Mouse (Mus musculus): ENCODE measurements around the gene Jagn1. TPM values are rescaled to one million over a fixed set of nuclear protein-coding genes. Genes with fewer than 3 reads are reported as not detected.

The Jagn1 gene
- polyA plus RNA-seq, 2 experiments, result 61.0 to 82.8 TPM

- no peak overlapping the region for H3K4me2 ChIP-seq (replicated peaks; ENCODE audit: low read depth, low read length, severe bottlenecking)
- WGBS, result 91% methylated on average over 4 of the region's 4 CpGs
- no peak overlapping the region for H3K9ac ChIP-seq (ENCODE audit: low read depth, low read length, severe bottlenecking)
- ATAC-seq (ENCODE audit: low FRiP score, low read depth) (no peak), DNase-seq (ENCODE audit: low spot score) (no peak)
- no peaks in the 10 kb centered on the region for H3K4me1 ChIP-seq (ENCODE audit: control insufficient read depth, insufficient read depth, low read length)
- no peak overlapping the region for H3K27ac ChIP-seq (replicated peaks; ENCODE audit: low read depth, low read length)
- H3K4me3 ChIP-seq (replicated peaks; ENCODE audit: low read length), result no peak overlapping the region
- no peak for TF ChIP-seq POLR2A (IDR thresholded peaks at IDR 0.05; ENCODE audit: borderline replicate concordance, extremely low read depth, insufficient read depth, insufficient read length)
- no peaks in the 10 kb centered on the region for H3K27me3 ChIP-seq (ENCODE audit: control insufficient read depth, insufficient read depth, low read length)
- H3K36me3 ChIP-seq (ENCODE audit: control insufficient read depth, insufficient read depth, low read length), result no peaks in the 10 kb centered on the region
- H3K9me3 ChIP-seq (ENCODE audit: control insufficient read depth, low read length), result no peaks in the 10 kb centered on the region
Measured at GRCm38 (mm10) chr6:113426696-113427095, 15.7 kb upstream of the Jagn1 start.

- TF ChIP-seq POLR2A (IDR thresholded peaks at IDR 0.05; ENCODE audit: borderline replicate concordance, extremely low read depth, insufficient read depth, insufficient read length), result no peak
- H3K27me3 ChIP-seq (ENCODE audit: control insufficient read depth, insufficient read depth, low read length), result no peaks in the 10 kb centered on the region
- H3K9me3 ChIP-seq (ENCODE audit: control insufficient read depth, low read length), result no peaks in the 10 kb centered on the region
- ATAC-seq (ENCODE audit: low FRiP score, low read depth) (no peak), DNase-seq (ENCODE audit: low spot score) (no peak)
- 66% methylated on average over 3 of the region's 3 CpGs for WGBS
- no peak overlapping the region for H3K4me3 ChIP-seq (replicated peaks; ENCODE audit: low read length)
- no peak overlapping the region for H3K27ac ChIP-seq (replicated peaks; ENCODE audit: low read depth, low read length)
- no peaks in the 10 kb centered on the region for H3K4me1 ChIP-seq (ENCODE audit: control insufficient read depth, insufficient read depth, low read length)
- no peak overlapping the region for H3K4me2 ChIP-seq (replicated peaks; ENCODE audit: low read depth, low read length, severe bottlenecking)
- H3K9ac ChIP-seq (ENCODE audit: low read depth, low read length, severe bottlenecking), result no peak overlapping the region
- H3K36me3 ChIP-seq (ENCODE audit: control insufficient read depth, insufficient read depth, low read length), result no peaks in the 10 kb centered on the region
Measured at GRCm38 (mm10) chr6:113427397-113427796, 15.0 kb upstream of the Jagn1 start.

GRCm38 (mm10) chr6:113428006-113428405 is 14.4 kb upstream of the Jagn1 start:
- Histone ChIP-seq H3K27ac (replicated peaks; ENCODE audit: low read depth, low read length) (no peak overlapping the region), H3K9ac (ENCODE audit: low read depth, low read length, severe bottlenecking) (no peak overlapping the region), H3K4me1 (ENCODE audit: control insufficient read depth, insufficient read depth, low read length) (no peaks in the 10 kb centered on the region), H3K27me3 (ENCODE audit: control insufficient read depth, insufficient read depth, low read length) (no peaks in the 10 kb centered on the region), H3K4me3 (replicated peaks; ENCODE audit: low read length) (no peak overlapping the region), H3K36me3 (ENCODE audit: control insufficient read depth, insufficient read depth, low read length) (no peaks in the 10 kb centered on the region), H3K9me3 (ENCODE audit: control insufficient read depth, low read length) (no peaks in the 10 kb centered on the region), H3K4me2 (replicated peaks; ENCODE audit: low read depth, low read length, severe bottlenecking) (no peak overlapping the region)
- no peak for TF ChIP-seq POLR2A (IDR thresholded peaks at IDR 0.05; ENCODE audit: borderline replicate concordance, extremely low read depth, insufficient read depth, insufficient read length)
- DNase-seq (ENCODE audit: low spot score), result no peak
- WGBS, result 90% methylated on average over 16 of the region's 16 CpGs
- no peak for ATAC-seq (ENCODE audit: low FRiP score, low read depth)

GRCm38 (mm10) chr6:113429965-113430364 is 12.4 kb upstream of the Jagn1 start:
- ATAC-seq (ENCODE audit: low FRiP score, low read depth) (no peak), DNase-seq (ENCODE audit: low spot score) (no peak)
- H3K4me2 ChIP-seq (replicated peaks; ENCODE audit: low read depth, low read length, severe bottlenecking), result no peak overlapping the region
- TF ChIP-seq POLR2A (IDR thresholded peaks at IDR 0.05; ENCODE audit: borderline replicate concordance, extremely low read depth, insufficient read depth, insufficient read length), result no peak
- H3K36me3 ChIP-seq (ENCODE audit: control insufficient read depth, insufficient read depth, low read length), result no peaks in the 10 kb centered on the region
- WGBS, result 78% methylated on average over 3 of the region's 3 CpGs
- H3K27me3 ChIP-seq (ENCODE audit: control insufficient read depth, insufficient read depth, low read length), result no peaks in the 10 kb centered on the region
- no peaks in the 10 kb centered on the region for H3K4me1 ChIP-seq (ENCODE audit: control insufficient read depth, insufficient read depth, low read length)
- H3K4me3 ChIP-seq (replicated peaks; ENCODE audit: low read length), result no peak overlapping the region
- H3K9me3 ChIP-seq (ENCODE audit: control insufficient read depth, low read length), result no peaks in the 10 kb centered on the region
- H3K27ac ChIP-seq (replicated peaks; ENCODE audit: low read depth, low read length), result no peak overlapping the region
- no peak overlapping the region for H3K9ac ChIP-seq (ENCODE audit: low read depth, low read length, severe bottlenecking)

- WGBS, result 58% methylated on average over 3 of the region's 3 CpGs
- Histone ChIP-seq H3K27ac (replicated peaks; ENCODE audit: low read depth, low read length) (no peak overlapping the region), H3K4me2 (replicated peaks; ENCODE audit: low read depth, low read length, severe bottlenecking) (no peak overlapping the region), H3K9me3 (ENCODE audit: control insufficient read depth, low read length) (no peaks in the 10 kb centered on the region), H3K9ac (ENCODE audit: low read depth, low read length, severe bottlenecking) (no peak overlapping the region), H3K36me3 (ENCODE audit: control insufficient read depth, insufficient read depth, low read length) (no peaks in the 10 kb centered on the region), H3K27me3 (ENCODE audit: control insufficient read depth, insufficient read depth, low read length) (no peaks in the 10 kb centered on the region), H3K4me1 (ENCODE audit: control insufficient read depth, insufficient read depth, low read length) (no peaks in the 10 kb centered on the region), H3K4me3 (replicated peaks; ENCODE audit: low read length) (no peak overlapping the region)
- no peak for TF ChIP-seq POLR2A (IDR thresholded peaks at IDR 0.05; ENCODE audit: borderline replicate concordance, extremely low read depth, insufficient read depth, insufficient read length)
- no peak for DNase-seq (ENCODE audit: low spot score)
- no peak for ATAC-seq (ENCODE audit: low FRiP score, low read depth)
Measured at GRCm38 (mm10) chr6:113430846-113431245, 11.5 kb upstream of the Jagn1 start.

- Histone ChIP-seq H3K9me3 (ENCODE audit: control insufficient read depth, low read length) (no peaks in the 10 kb centered on the region), H3K4me2 (replicated peaks; ENCODE audit: low read depth, low read length, severe bottlenecking) (no peak overlapping the region), H3K4me3 (replicated peaks; ENCODE audit: low read length) (no peak overlapping the region), H3K9ac (ENCODE audit: low read depth, low read length, severe bottlenecking) (no peak overlapping the region), H3K4me1 (ENCODE audit: control insufficient read depth, insufficient read depth, low read length) (no peaks in the 10 kb centered on the region), H3K27ac (replicated peaks; ENCODE audit: low read depth, low read length) (no peak overlapping the region), H3K36me3 (ENCODE audit: control insufficient read depth, insufficient read depth, low read length) (no peaks in the 10 kb centered on the region), H3K27me3 (ENCODE audit: control insufficient read depth, insufficient read depth, low read length) (no peaks in the 10 kb centered on the region)
- ATAC-seq (ENCODE audit: low FRiP score, low read depth) (no peak), DNase-seq (ENCODE audit: low spot score) (no peak)
- 45% methylated on average over 3 of the region's 3 CpGs for WGBS
- TF ChIP-seq POLR2A (IDR thresholded peaks at IDR 0.05; ENCODE audit: borderline replicate concordance, extremely low read depth, insufficient read depth, insufficient read length), result no peak
Measured at GRCm38 (mm10) chr6:113431801-113432200, 10.6 kb upstream of the Jagn1 start.

All from limb, embryonic 14.5 days (tissue).